Mouse (Mus musculus) gastrocnemius, postnatal 10 days (tissue): ENCODE data around the gene Zfp446. TPM values are rescaled to one million over a fixed set of nuclear protein-coding genes. Genes with fewer than 3 reads are reported as not detected.

Experiments used
- DNase-seq: peaks from one replicate; pipeline ENCODE4 v3.0.0; 2021; ENCODE audit warnings: mixed read lengths
- total RNA-seq, 2 experiments: library from RNA; stranded (reverse); gene quantifications; 2 replicates each; pipeline ENCODE4 v1.2.3; 2021

Gene Zfp446
- total RNA-seq, 2 experiments from 2014 or later = 2.1 to 3.8 TPM

GRCm38 (mm10) chr7:13024805-13025204 is 47.2 kb downstream of the Zfp446 start:
- peak; percentile 75 for DNase-seq

DNA sequence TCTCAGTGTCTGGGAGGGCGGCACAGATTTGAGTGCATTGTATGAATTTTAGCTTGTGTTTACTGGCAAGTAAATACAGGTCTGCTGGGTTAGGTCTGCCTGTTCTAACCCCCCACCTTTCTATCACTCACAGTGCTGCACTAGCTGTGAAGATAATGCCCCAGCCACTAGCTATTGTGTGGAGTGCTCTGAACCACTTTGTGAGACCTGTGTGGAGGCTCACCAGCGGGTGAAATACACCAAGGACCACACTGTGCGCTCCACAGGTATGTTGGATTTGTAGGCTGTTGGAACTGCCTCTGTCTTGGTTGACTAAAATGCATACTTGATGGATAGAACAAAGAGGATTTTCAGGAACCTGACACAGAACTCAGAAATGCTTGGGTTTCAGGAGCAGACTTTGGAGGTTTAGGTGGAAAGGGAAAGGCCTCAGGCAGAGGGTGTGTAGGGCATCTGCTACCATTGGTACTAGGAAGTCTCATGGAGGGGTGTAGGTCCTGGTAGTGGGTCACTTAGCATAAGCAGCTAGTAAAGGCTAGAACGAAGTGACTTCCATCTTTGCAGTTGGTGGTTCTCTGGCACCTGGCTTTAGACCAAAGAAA is 48.0 kb downstream of the Zfp446 start:
- DNase-seq = no peak

DNA sequence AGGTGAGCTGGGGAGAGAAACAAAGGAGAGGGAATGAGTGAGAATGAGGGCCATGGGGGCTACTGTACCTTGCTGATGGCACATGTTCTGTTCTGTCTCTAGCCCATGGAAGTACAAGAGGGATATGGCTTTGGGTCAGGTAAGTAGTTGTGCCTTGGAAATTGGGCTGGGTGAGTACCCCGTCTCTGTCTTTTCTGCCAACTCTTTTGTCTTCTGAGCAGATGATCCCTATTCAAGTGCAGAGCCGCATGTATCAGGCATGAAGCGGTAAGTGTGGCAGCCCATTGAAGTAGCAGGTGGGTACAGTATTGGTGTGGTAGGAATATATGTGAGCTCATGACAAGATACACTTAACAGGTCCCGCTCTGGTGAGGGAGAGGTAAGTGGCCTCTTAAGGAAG is 51.3 kb downstream of the Zfp446 start:
- no peak for DNase-seq

DNA sequence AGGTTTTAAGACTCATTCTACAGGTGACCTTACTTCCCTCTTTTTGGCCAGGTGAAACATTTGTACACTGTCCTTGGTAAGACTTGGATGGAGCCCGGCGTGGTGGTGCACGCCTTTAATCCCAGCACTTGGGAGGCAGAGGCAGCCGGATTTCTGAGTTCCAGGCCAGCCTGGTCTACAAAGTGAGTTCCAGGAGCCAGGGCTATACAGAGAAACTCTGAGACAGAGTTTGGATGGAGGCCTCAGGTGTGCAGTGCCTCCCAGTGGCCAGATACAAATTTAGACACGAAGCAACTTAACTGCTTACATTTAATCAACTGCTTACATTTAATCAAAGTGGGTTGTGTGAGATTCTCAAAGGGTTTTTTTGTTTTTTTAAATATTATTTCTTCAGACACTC is 53.4 kb downstream of the Zfp446 start:
- DNase-seq = no peak

DNA sequence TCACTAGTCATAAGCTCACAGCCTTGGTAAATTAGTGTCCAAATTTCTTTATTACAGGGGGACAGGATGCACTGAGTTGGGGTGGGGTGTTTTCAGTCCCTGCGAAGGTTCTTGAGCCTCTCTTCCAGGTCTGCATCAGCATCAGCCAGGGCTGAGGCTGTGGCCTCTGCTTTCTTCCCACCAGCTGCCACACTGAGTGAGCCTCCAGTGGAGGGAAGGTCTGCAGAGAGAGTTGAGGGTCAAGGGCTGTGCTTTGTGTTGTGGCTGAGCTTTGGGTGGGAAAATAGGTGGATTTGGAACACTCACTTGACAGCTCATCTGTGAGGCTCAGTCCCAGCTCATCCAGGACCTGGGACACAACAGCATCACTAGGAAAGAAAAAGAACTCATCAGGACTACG is 54.3 kb downstream of the Zfp446 start:
- no peak for DNase-seq

DNA sequence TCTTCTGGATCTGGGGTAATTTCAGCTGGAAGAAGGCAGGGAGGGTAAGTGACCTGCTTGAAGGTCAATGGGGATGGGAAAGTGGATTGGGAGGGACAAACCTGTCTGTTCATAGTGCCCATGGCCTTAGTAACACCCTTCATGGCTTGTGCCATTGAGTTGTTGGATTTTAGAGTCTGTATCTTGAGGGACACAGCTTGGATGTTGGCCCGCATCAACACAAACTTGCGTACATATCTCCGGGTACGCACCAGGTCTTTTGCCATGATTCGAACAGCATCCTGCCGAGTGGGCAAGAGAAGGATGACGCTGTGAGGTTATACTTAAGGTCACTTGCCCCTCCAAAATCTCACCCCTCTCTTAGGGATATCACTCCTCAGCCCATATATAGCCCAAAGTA is 54.9 kb downstream of the Zfp446 start:
- DNase-seq = no peak

DNA sequence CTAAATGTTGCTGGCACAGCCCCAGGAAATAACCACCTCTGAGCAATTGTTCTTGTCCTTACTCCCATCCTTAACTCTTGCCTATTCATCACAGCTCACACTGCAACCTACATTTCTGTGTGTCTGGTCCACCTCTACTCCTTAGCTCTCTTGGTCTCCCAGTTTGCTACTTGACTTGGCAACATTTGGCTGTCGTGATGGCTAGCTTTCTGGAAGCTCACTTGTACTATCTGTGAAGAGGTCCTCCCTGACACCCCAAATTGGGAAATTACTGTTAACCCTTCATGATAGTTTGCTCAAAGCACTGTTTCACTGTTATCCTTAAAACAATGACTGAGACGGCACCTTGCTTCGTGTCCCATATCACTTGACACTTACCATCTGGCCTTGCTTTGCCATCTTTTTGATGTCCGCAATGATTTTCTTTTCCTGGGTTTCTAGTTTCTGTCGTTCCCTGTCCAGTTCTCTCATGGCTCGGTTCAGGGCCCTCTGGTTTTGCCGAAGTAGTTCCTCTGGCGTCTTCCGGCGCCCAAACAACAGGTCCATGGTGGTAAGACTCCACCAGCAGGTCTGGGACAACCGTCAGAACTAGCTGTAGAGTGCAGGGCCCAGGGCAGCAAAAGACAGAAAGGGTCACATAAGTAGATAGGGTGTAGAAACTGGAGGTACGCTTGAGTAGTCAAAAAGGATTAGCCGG is 56.0 kb downstream of the Zfp446 start:
- no peak for DNase-seq

DNA sequence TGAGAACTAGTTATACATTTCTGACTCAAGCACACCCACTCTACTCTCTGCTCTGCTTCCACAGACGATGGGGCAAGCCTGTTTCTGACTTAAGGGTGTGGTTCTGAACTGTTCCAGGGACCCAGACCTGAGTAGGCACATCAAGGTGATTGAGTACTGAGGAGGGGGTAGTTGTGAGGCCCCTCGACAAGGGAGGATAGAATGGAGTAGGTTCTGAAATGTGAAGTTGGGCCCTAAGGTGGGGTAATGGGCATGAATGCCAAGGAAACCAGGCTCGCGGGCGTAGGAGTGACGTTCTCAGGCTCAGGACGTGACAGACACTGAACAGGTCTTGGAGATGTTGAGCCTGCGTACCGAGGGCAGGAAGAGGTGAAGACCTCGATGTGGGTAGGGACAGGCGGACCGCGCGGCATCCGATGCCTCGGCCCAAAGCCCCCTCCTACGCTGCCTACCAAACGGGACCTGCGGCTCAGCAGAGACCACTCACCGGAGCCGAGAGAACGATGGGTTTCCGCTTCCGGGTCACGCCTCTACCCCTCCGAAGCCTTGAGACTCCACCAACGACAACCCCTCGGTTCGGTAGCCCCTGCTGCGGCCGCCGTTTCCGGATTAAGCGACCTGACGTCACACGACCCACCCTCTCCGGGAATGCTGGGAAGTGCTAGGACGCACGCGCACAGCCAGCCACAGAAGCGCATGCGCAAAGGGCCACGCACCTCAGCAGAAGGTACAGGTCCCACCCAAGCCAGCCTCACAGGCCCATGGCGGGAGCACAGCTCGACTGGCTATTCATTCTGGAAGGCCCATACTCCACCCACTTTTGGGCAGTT is 56.7 kb downstream of the Zfp446 start, which contains the start of gene Chmp2a:
Gene Chmp2a (minus strand): TSS at position 660 of the 830 bp plus-strand sequence.
- peak; percentile 96 for DNase-seq

Other genes with a start within 250 kb of the Zfp446 start
- not detected for gene Vmn2r56, start 242.8 kb upstream of the Zfp446 start, total RNA-seq
- 1 to 10 TPM; 3.6 to 4.9 TPM for gene Zscan18, start 174.2 kb upstream of the Zfp446 start, total RNA-seq
- gene Zfp329, start 159.0 kb upstream of the Zfp446 start, total RNA-seq = 1 to 10 TPM; 5.8 to 8.9 TPM
- 10 to 100 TPM in 1 of 2 experiments, 1 to 10 TPM in 1; 9.8 to 13.4 TPM for gene Zfp110, start 143.1 kb upstream of the Zfp446 start, total RNA-seq
- 1 to 10 TPM; 2.1 to 3.0 TPM for gene Zfp128, start 96.7 kb upstream of the Zfp446 start, total RNA-seq
- gene Zscan22, start 80.0 kb upstream of the Zfp446 start, total RNA-seq = 1 to 10 TPM; 2.9 to 4.5 TPM
- gene Rps5, start 55.6 kb upstream of the Zfp446 start, total RNA-seq = 100 to 1,000 TPM; 858 to 886 TPM
- under 1 TPM; 0.26 to 0.34 TPM for gene Rnf225, start 50.4 kb upstream of the Zfp446 start, total RNA-seq
- 1 to 10 TPM; 2.8 to 4.8 TPM for gene Zfp324, start 12.0 kb upstream of the Zfp446 start, total RNA-seq
- gene Slc27a5, start 20.3 kb downstream of the Zfp446 start, total RNA-seq = under 1 TPM in 1 of 2 experiments, not detected in 1; 0.16 TPM
- 100 to 1,000 TPM; 118 to 161 TPM for gene Trim28, start 21.3 kb downstream of the Zfp446 start, total RNA-seq
- 1 to 10 TPM; 5.5 to 6.6 TPM for gene Zbtb45, start 32.2 kb downstream of the Zfp446 start, total RNA-seq
- gene Chmp2a, start 57.0 kb downstream of the Zfp446 start, total RNA-seq = 100 to 1,000 TPM; 114 to 123 TPM
- 100 to 1,000 TPM; 153 to 168 TPM for gene Ube2m, start 60.4 kb downstream of the Zfp446 start, total RNA-seq
- 1 to 10 TPM; 1.2 to 1.5 TPM for gene Mzf1, start 76.9 kb downstream of the Zfp446 start, total RNA-seq
- gene Vmn1r85, start 117.3 kb downstream of the Zfp446 start, total RNA-seq = not detected
- not detected for gene Vmn1r86, start 142.1 kb downstream of the Zfp446 start, total RNA-seq
- not detected for gene Vmn1r87, start 162.3 kb downstream of the Zfp446 start, total RNA-seq
- under 1 TPM; 0.07 to 0.11 TPM for gene Vmn1r88, start 181.7 kb downstream of the Zfp446 start, total RNA-seq
- not detected for gene Vmn1r89, start 235.2 kb downstream of the Zfp446 start, total RNA-seq